Mouse (Mus musculus): Measurements from ENCODE around the gene Ogdh.

- TF ChIP-seq CTCF (IDR thresholded peaks at IDR 0.05; ENCODE audit: low read depth, low read length), result peak; percentile 35; the same call in 1 of the 2 replicates
- TF ChIP-seq TAL1 (conservative IDR thresholded peaks at IDR 0.05; ENCODE audit: low read depth, low read length), result no peak
Measured at GRCm38 (mm10) chr11:6365885-6366284, 74.5 kb downstream of the Ogdh start.
